Mouse (Mus musculus) thymus, adult 2 months (tissue): Measurements from ENCODE around the gene Tmem151b. TPM values are rescaled to one million over a fixed set of nuclear protein-coding genes. Genes with fewer than 3 reads are reported as not detected.

Experiments
- DNase-seq: peaks from one replicate; pipeline ENCODE4 v3.0.0; 2021
- H3K27ac ChIP-seq: fragments of 200-500 bp; 2 replicates; pipeline ENCODE4 v1.5.1; 2012; ENCODE audit warnings: low read length, control low read depth; ENCODE audit not compliant: control insufficient read depth, insufficient read depth
- H3K27me3 ChIP-seq: fragments of 200-500 bp; 2 replicates; pipeline ENCODE4 v1.6.1; 2012; ENCODE audit warnings: mild to moderate bottlenecking, low read length, moderate library complexity, mixed read lengths; ENCODE audit not compliant: control insufficient read depth, insufficient read depth
- H3K36me3 ChIP-seq: fragments of 200-500 bp; 2 replicates; pipeline ENCODE4 v1.6.1; 2012; ENCODE audit warnings: mild to moderate bottlenecking, low read length, moderate library complexity; ENCODE audit not compliant: control insufficient read depth, insufficient read depth
- H3K4me1 ChIP-seq: fragments of 200-500 bp; replicated peaks from 2 replicates; pipeline ENCODE4 v1.6.1; 2012; ENCODE audit warnings: low read length; ENCODE audit not compliant: control insufficient read depth, insufficient read depth
- H3K4me3 ChIP-seq: fragments of 200-500 bp; 2 replicates; pipeline ENCODE4 v1.5.1; 2012; ENCODE audit warnings: mild to moderate bottlenecking, low read length, control low read depth, moderate library complexity; ENCODE audit not compliant: control insufficient read depth, insufficient read depth
- CTCF ChIP-seq: fragments of 200-500 bp; IDR thresholded peaks from 2 replicates; pipeline ENCODE4 v1.5.1; 2012; ENCODE audit warnings: mild to moderate bottlenecking, control low read depth, low read length, moderate library complexity, borderline replicate concordance; ENCODE audit not compliant: control insufficient read depth, poor library complexity, insufficient read depth; ENCODE audit errors: extremely low read depth
- POLR2A ChIP-seq: fragments of 200-500 bp; IDR thresholded peaks from 2 replicates; pipeline ENCODE4 v1.6.1; 2012; ENCODE audit warnings: mild to moderate bottlenecking, low read length, control low read depth, moderate library complexity; ENCODE audit not compliant: control insufficient read depth, poor library complexity, insufficient read depth; ENCODE audit errors: extremely low read depth
- WGBS: fragments of 180-500 bp; shearing (Covaris S2); methylation state at CpG from one replicate; pipeline ENCODE4 v1.1.7; 2018; 5-methylcytosine and 5-hydroxymethylcytosine counted together
- polyA plus RNA-seq: library from polyadenylated mRNA; depleted of rRNA; stranded (reverse); fragments of >200 nt; gene quantifications from 2 replicates; pipeline ENCODE4 v1.2.3, GENCODE M21; 2012

Tmem151b gene
- polyA plus RNA-seq, 1 experiment = 44.6 TPM

DNA sequence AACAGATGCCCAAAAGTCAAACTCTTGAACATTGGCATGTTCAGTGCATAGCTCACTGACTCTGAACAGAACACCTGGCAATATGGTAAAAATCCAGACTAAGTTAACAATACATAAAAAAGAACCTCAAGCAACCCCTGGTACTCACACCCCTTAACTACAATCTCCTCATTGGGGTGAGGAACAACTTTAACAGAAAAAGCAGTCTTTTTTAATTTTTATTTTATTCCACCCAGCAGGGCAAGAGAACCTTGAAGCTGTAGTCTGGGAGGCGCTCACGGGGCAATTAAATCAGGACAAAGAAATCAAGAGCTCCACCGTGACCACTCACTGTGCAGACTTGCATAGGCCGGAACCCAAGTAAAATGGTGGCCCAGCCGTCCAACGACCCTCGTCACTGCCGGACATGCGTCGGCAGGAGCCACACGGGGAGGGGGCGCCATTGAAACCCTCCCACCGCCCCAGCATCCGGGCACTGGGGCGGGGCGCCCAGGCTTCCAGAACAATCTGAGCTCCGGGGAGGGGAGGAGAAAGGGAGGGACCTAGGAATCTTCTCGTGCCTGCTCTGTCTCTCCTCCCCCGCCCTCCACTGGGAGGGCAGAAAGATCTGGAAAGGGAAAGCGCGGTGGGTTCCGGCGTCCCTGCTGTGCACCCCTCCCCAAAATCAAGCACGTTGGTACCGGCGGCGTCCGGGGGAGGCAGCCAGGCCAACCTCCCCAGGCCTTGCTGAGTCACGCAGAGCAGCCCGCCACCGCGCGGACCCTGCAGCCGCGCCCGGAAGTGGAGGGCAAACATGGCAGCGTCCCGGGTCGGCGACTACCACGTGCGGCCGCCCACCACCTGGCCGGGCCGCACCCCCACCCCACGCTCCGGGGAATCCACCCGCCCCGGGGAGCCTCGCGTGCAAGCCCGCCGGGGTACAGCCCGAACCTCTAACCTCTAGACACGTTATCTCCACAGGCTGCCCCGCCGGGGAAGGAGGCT lies 22.9 kb upstream of the Tmem151b start:
- Histone ChIP-seq H3K27ac (peak overlapping the region; percentile 64), H3K27me3 (no peaks in the 10 kb centered on the region), H3K4me3 (peak overlapping the region; percentile 86), H3K36me3 (peaks cover 43% of the 10 kb centered on the region), H3K4me1 (peaks cover 9% of the 10 kb centered on the region)
- DNase-seq = peak; percentile 73
- under 1% methylated on average over 57 of the region's 57 CpGs for WGBS
- TF ChIP-seq CTCF (no peak), POLR2A (no peak)

DNA sequence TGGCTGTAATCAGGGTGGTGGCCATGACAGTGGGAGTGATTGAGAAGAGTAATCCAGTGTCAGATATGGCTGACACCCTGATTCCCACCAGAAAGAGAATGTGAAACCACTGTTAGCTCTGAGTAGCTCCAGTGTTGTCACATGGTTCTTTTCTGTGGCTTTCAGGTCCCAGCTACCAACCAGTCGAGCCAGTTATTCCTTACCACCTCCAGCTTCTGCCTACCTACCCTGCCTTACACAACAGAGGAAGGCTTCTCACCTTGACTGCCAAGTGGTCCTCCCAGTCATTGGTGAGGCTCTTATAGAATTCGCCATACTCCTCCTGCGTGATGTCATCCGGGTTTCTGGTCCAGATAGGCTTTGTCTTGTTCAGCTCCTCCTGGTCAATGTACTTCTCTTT lies 20.5 kb upstream of the Tmem151b start:
- H3K27me3 ChIP-seq = no peaks in the 10 kb centered on the region
- peaks cover 8% of the 10 kb centered on the region for H3K4me1 ChIP-seq
- peaks cover 51% of the 10 kb centered on the region for H3K36me3 ChIP-seq
- no peak for DNase-seq
- TF ChIP-seq CTCF (no peak), POLR2A (no peak)
- H3K27ac ChIP-seq = no peak overlapping the region
- no peak overlapping the region for H3K4me3 ChIP-seq
- 77% methylated on average over 4 of the region's 4 CpGs for WGBS

DNA sequence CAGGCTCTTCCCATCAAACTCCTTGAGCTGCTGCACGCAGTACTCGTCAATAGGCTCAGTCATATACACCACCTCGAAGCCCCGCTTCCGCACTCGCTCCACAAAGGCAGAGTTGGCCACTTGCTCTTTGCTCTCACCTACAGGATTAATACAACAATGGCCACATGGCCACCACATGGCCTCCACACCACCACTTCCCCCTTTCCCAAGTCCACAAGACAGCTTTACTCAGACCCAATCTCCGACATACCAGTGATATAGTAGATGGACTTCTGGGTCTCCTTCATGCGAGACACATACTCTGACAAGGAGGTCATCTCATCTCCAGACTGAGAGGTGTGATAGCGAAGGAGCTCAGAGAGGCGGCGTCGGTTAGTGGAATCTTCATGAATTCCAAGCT lies 19.5 kb upstream of the Tmem151b start:
- H3K4me3 ChIP-seq = no peak overlapping the region
- peaks cover 51% of the 10 kb centered on the region for H3K36me3 ChIP-seq
- no peaks in the 10 kb centered on the region for H3K27me3 ChIP-seq
- DNase-seq = no peak
- WGBS = 93% methylated on average over 12 of the region's 12 CpGs
- no peak overlapping the region for H3K27ac ChIP-seq
- peaks cover 13% of the 10 kb centered on the region for H3K4me1 ChIP-seq
- no peak for TF ChIP-seq CTCF
- TF ChIP-seq POLR2A = no peak

DNA sequence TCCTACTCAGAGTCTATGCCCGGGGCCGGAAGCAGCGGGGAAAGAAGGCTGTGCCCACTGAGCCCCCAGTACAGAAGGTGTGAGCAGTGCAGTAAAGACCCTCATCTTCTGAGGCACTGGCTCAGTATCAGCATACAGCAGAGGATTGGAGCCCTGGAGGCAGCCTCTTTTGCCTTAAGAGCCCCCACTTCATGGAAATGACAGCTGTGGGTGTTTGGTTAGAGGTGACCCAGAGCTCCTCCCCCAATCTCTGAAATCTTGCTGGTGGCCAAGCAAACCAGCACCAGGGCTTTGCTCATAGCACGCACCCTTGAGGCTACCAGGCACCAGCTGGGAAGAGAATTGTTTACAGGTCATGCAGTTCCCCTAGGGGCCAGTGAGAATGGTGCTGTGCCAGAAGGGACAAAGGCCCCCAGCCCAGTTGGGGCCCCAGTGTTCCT lies 17.7 kb upstream of the Tmem151b start:
- Histone ChIP-seq H3K27me3 (no peaks in the 10 kb centered on the region), H3K4me1 (peaks cover 14% of the 10 kb centered on the region), H3K27ac (no peak overlapping the region), H3K36me3 (peaks cover 51% of the 10 kb centered on the region), H3K4me3 (no peak overlapping the region)
- WGBS = 82% methylated on average over 4 of the region's 4 CpGs
- TF ChIP-seq CTCF (no peak), POLR2A (no peak)
- DNase-seq = no peak

DNA sequence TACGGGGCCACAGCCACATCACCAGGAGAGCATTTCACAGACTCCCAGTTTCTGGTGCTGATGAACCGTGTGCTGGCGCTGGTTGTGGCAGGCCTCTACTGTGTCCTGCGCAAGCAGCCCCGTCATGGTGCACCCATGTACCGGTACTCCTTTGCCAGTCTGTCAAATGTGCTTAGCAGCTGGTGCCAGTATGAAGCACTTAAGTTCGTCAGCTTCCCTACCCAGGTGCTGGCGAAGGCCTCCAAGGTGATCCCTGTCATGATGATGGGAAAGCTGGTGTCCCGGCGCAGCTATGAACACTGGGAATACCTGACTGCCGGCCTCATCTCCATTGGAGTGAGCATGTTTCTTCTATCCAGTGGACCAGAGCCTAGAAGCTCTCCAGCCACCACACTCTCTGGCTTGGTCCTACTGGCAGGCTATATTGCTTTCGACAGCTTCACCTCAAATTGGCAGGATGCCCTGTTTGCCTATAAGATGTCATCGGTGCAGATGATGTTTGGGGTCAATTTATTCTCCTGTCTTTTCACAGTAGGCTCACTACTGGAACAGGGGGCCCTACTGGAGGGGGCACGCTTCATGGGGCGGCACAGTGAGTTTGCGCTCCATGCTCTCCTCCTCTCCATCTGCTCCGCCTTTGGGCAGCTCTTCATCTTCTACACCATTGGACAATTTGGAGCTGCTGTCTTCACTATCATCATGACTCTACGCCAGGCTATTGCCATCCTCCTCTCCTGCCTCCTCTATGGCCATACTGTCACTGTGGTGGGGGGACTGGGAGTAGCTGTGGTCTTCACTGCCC lies 17.1 kb upstream of the Tmem151b start:
- 86% methylated on average over 18 of the region's 18 CpGs for WGBS
- Histone ChIP-seq H3K36me3 (peaks cover 49% of the 10 kb centered on the region), H3K27me3 (no peaks in the 10 kb centered on the region), H3K4me1 (peaks cover 14% of the 10 kb centered on the region), H3K27ac (no peak overlapping the region), H3K4me3 (no peak overlapping the region)
- DNase-seq = no peak
- TF ChIP-seq POLR2A (no peak), CTCF (no peak)

DNA sequence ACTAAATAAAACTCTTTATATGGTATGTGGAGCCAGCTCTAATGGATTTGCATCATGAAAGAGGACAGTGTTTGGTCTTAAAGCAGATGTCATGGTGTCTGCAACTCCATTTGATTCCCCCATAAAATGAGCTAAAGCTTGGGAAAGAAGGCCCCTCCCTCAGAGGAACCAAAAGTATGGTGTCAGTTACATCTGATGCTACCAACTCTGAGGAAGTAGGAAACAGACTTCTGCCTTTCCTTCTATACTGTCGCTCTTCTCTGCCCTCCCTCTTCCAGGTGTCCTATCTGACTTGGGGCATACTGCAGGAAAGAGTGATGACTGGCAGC lies 16.5 kb upstream of the Tmem151b start:
- H3K27me3 ChIP-seq = no peaks in the 10 kb centered on the region
- DNase-seq = no peak
- H3K4me1 ChIP-seq = peaks cover 14% of the 10 kb centered on the region
- TF ChIP-seq POLR2A (no peak), CTCF (no peak)
- H3K36me3 ChIP-seq = peaks cover 44% of the 10 kb centered on the region
- no peak overlapping the region for H3K27ac ChIP-seq
- WGBS = 75% methylated on average over 1 of the region's 1 CpGs
- no peak overlapping the region for H3K4me3 ChIP-seq
